Mouse (Mus musculus): Measurements from ENCODE around the gene Por.

DNA sequence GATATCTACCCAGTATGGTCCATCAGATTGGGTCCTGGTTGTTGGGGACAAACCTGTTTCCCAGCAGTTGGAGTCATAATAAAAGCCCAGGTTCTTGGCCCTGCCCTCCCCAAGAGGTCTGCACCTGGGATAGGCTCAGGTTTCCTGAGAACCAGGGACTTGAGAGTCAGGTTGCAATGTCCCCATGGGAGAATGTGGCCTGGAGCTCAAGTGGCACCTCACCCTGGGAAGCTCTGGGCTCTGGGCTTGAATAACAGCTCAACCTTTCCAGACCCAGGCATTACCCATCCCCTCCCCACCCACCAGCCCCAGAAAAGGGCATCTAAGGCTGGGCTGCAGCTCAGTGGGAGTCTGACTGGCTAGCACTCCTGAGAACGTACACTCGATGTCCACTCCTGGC is 16.6 kb upstream of the Por start:
- TF ChIP-seq CTCF (IDR thresholded peaks at IDR 0.05) (no peak), EP300 (IDR thresholded peaks at IDR 0.05) (no peak)
